8 mouse cellular contexts compared by ENCODE assay signal in genomic region chr7:5062360-5063001, GRCm38 (mm10). TPM values are rescaled to one million over a fixed set of nuclear protein-coding genes. Genes with fewer than 3 reads are reported as not detected.
A peak's percentile ranks its signal among the peaks of the same experiment; 100 is the strongest.
DNase-seq lines count a peak whose midpoint lies in the region; ATAC-seq and TF ChIP-seq lines count a peak whose summit lies in the region.

No protein-coding gene starts in this region.

- no peaks in the 10 kb centered on the region for H3K9me3 ChIP-seq in G1E (replicated peaks)
- H3K9me3 ChIP-seq in embryonic facial prominence, embryonic 12.5 days, result no peaks in the 10 kb centered on the region
- no peaks in the 10 kb centered on the region for H3K9me3 ChIP-seq in hindbrain, embryonic 14.5 days (ENCODE audit: control insufficient read depth, low read length)
- H3K9me3 ChIP-seq in liver, embryonic 14.5 days (ENCODE audit: control insufficient read depth, low read length), result no peaks in the 10 kb centered on the region
- no peaks in the 10 kb centered on the region for H3K9me3 ChIP-seq in neural tube, embryonic 12.5 days

- peak overlapping the region; percentile 77 for H3K4me2 ChIP-seq in embryonic facial prominence, embryonic 12.5 days (replicated peaks)
- peak overlapping the region; percentile 86 for H3K4me2 ChIP-seq in hindbrain, embryonic 14.5 days (replicated peaks)
- peak overlapping the region; percentile 98 for H3K4me2 ChIP-seq in liver, embryonic 14.5 days (ENCODE audit: low read depth)
- peak overlapping the region; percentile 86 for H3K4me2 ChIP-seq in neural tube, embryonic 12.5 days (replicated peaks)

- no peak for DNase-seq in left cerebral cortex, adult 2 months (ENCODE audit: extremely low spot score in 1 of 2, low spot score in 2 of 2)
- no peak for DNase-seq in left cerebral cortex, adult 11 months (ENCODE audit: low spot score)
- peak; percentile 70 for DNase-seq in G1E (ENCODE audit: low spot score)
- peak; percentile 88 for DNase-seq in hindbrain, embryonic 14.5 days (ENCODE audit: low spot score)
- DNase-seq in liver, embryonic 14.5 days (ENCODE audit: low read depth in 3 of 3, low spot score in 3 of 3), result peak; percentile 68 to 78 (median 71)
- no peak for DNase-seq in layer of hippocampus, adult 18-20 months (ENCODE audit: low spot score in 2 of 2)

- peaks cover 5% of the 10 kb centered on the region for H3K27me3 ChIP-seq in G1E (ENCODE audit: insufficient read depth, low read length)
- peaks cover 6% of the 10 kb centered on the region for H3K27me3 ChIP-seq in embryonic facial prominence, embryonic 12.5 days
- H3K27me3 ChIP-seq in hindbrain, embryonic 14.5 days (ENCODE audit: control insufficient read depth, insufficient read depth, low read length), result peaks cover 9% of the 10 kb centered on the region
- peaks cover 13% of the 10 kb centered on the region for H3K27me3 ChIP-seq in liver, embryonic 14.5 days (ENCODE audit: control insufficient read depth, insufficient read depth, low read length)
- H3K27me3 ChIP-seq in neural tube, embryonic 12.5 days (replicated peaks), result peaks cover 14% of the 10 kb centered on the region

- peak overlapping the region; percentile 99 for H3K27ac ChIP-seq in left cerebral cortex, adult 2 months
- peak overlapping the region; percentile 99 for H3K27ac ChIP-seq in embryonic facial prominence, embryonic 12.5 days
- peak overlapping the region; percentile 99 for H3K27ac ChIP-seq in hindbrain, embryonic 14.5 days
- peak overlapping the region; percentile 81 for H3K27ac ChIP-seq in liver, embryonic 14.5 days
- H3K27ac ChIP-seq in neural tube, embryonic 12.5 days, result peak overlapping the region; percentile 96

- TF ChIP-seq EP300 in liver, embryonic 14.5 days (IDR thresholded peaks at IDR 0.05; ENCODE audit: low read depth), result no peak; the same call in 1 of the 2 replicates

- peaks cover 49% of the 10 kb centered on the region for H3K4me1 ChIP-seq in G1E (ENCODE audit: insufficient read depth, low read depth, low read length)
- peaks cover 35% of the 10 kb centered on the region for H3K4me1 ChIP-seq in embryonic facial prominence, embryonic 12.5 days
- H3K4me1 ChIP-seq in hindbrain, embryonic 14.5 days (replicated peaks; ENCODE audit: control insufficient read depth, insufficient read depth, low read length), result peaks cover 36% of the 10 kb centered on the region
- H3K4me1 ChIP-seq in liver, embryonic 14.5 days (replicated peaks; ENCODE audit: control insufficient read depth in 2 of 2, insufficient read depth in 2 of 2, low read length in 1 of 2), result peaks cover 17 to 18% of the 10 kb centered on the region in 2 experiments
- H3K4me1 ChIP-seq in neural tube, embryonic 12.5 days, result peaks cover 34% of the 10 kb centered on the region

- H3K9ac ChIP-seq in embryonic facial prominence, embryonic 12.5 days, result peak overlapping the region; percentile 83
- peak overlapping the region; percentile 87 for H3K9ac ChIP-seq in hindbrain, embryonic 14.5 days
- H3K9ac ChIP-seq in liver, embryonic 14.5 days (replicated peaks), result peak overlapping the region; percentile 88
- H3K9ac ChIP-seq in neural tube, embryonic 12.5 days, result peak overlapping the region; percentile 80

- H3K36me3 ChIP-seq in G1E (replicated peaks), result peaks cover 36% of the 10 kb centered on the region
- H3K36me3 ChIP-seq in embryonic facial prominence, embryonic 12.5 days, result peaks cover 13% of the 10 kb centered on the region
- peaks cover 13% of the 10 kb centered on the region for H3K36me3 ChIP-seq in hindbrain, embryonic 14.5 days (replicated peaks; ENCODE audit: control insufficient read depth, insufficient read depth)
- H3K36me3 ChIP-seq in liver, embryonic 14.5 days (replicated peaks; ENCODE audit: control insufficient read depth, insufficient read depth, low read depth), result peaks cover 15% of the 10 kb centered on the region
- H3K36me3 ChIP-seq in neural tube, embryonic 12.5 days, result peaks cover 17% of the 10 kb centered on the region

- H3K4me3 ChIP-seq in left cerebral cortex, adult 2 months, result peak overlapping the region; percentile 85
- H3K4me3 ChIP-seq in G1E (ENCODE audit: low read depth, low read length), result peak overlapping the region; percentile 74
- peak overlapping the region; percentile 77 for H3K4me3 ChIP-seq in embryonic facial prominence, embryonic 12.5 days
- peak overlapping the region; percentile 77 for H3K4me3 ChIP-seq in hindbrain, embryonic 14.5 days (replicated peaks; ENCODE audit: low read length)
- H3K4me3 ChIP-seq in liver, embryonic 14.5 days (ENCODE audit: insufficient read depth in 1 of 2, low read depth in 2 of 2, low read length in 2 of 2), result peak overlapping the region; percentile 91 to 96
- peak overlapping the region; percentile 70 for H3K4me3 ChIP-seq in neural tube, embryonic 12.5 days

- under 1% methylated on average over 48 of the region's 51 CpGs for WGBS in embryonic facial prominence, embryonic 12.5 days
- under 1% methylated on average over 51 of the region's 51 CpGs for WGBS in hindbrain, embryonic 14.5 days
- WGBS in liver, embryonic 14.5 days (ENCODE audit: insufficient replicate concordance), result under 1% methylated on average over 51 of the region's 51 CpGs
- under 1% methylated on average over 48 of the region's 51 CpGs for WGBS in neural tube, embryonic 12.5 days

- TF ChIP-seq CTCF in left cerebral cortex, adult 2 months (IDR thresholded peaks at IDR 0.05), result no peak
- no peak for TF ChIP-seq CTCF in G1E (IDR thresholded peaks at IDR 0.05; ENCODE audit: low read depth, low read length)
- no peak for TF ChIP-seq CTCF in liver, embryonic 14.5 days (IDR thresholded peaks at IDR 0.05; ENCODE audit: low read depth)

- ATAC-seq in G1E (ENCODE audit: extremely low read depth, insufficient number of reproducible peaks, low FRiP score, poor library complexity, severe bottlenecking), result no peak
- peak; percentile 2; the same call in 1 of the 2 replicates for ATAC-seq in embryonic facial prominence, embryonic 12.5 days (ENCODE audit: insufficient number of reproducible peaks, insufficient read depth, low FRiP score, low TSS enrichment)
- ATAC-seq in hindbrain, embryonic 14.5 days (ENCODE audit: low FRiP score), result peak; percentile 47
- peak; percentile 66 for ATAC-seq in liver, embryonic 14.5 days (ENCODE audit: insufficient read depth)
- peak; percentile 43 for ATAC-seq in neural tube, embryonic 12.5 days (ENCODE audit: low FRiP score, low read depth)

- intact Hi-C loops in left cerebral cortex, adult 2 months (cut with DNase I), result loop anchor here (1.0 to 10.0 kb wide), 4 partner anchors 18 to 1418 kb away; partner anchors contain the start of genes Cnot3, Epn1, Mboat7 and Ppp1r12c

RNA-seq across cellular contexts. Expression of gene U2af2, which starts 0.5 kb away (rescaled TPM):
- total RNA-seq in left cerebral cortex, adult 2 months (2021), result 100 to 1,000 TPM; 183 to 187 TPM
- total RNA-seq in G1E (2014; fragmentation: Nextera tagmentation) (166 and 208 TPM in 2 replicates), G1E (2017) (261 and 292 TPM in 2 replicates)
- polyA plus RNA-seq in G1E (2012), result 480 and 545 TPM in 2 replicates
- polyA plus RNA-seq in embryonic facial prominence, embryonic 12.5 days (2016; fragmentation: Nextera tagmentation; extraction: Ambion mirVana), result 159 and 161 TPM in 2 replicates
- 96.6 and 103 TPM in 2 replicates for polyA plus RNA-seq in hindbrain, embryonic 14.5 days (2014; fragmentation: Nextera tagmentation; extraction: Ambion mirVana)
- 110 and 132 TPM in 2 replicates for polyA plus RNA-seq in liver, embryonic 14.5 days (2012; rRNA removed)
- polyA plus RNA-seq in liver, embryonic 14.5 days (2014; fragmentation: Nextera tagmentation; extraction: Ambion mirVana), result 52.2 and 60.2 TPM in 2 replicates
- polyA plus RNA-seq in neural tube, embryonic 12.5 days (2016; fragmentation: Nextera tagmentation; extraction: Ambion mirVana), result 147 and 163 TPM in 2 replicates
- 100 to 1,000 TPM; 181 TPM for total RNA-seq in layer of hippocampus, adult 18-20 months (2021)

RNA-seq across cellular contexts. Expression of gene Zfp580, which starts 11.1 kb away (rescaled TPM):
- 10 to 100 TPM; 30.5 to 32.5 TPM for total RNA-seq in left cerebral cortex, adult 2 months (2021)
- total RNA-seq in G1E (2014; fragmentation: Nextera tagmentation) (1.1 and 1.8 TPM in 2 replicates), G1E (2017) (0.44 TPM in 1 of 2 replicates, not detected in the other)
- 2.8 and 4.1 TPM in 2 replicates for polyA plus RNA-seq in G1E (2012)
- polyA plus RNA-seq in embryonic facial prominence, embryonic 12.5 days (2016; fragmentation: Nextera tagmentation; extraction: Ambion mirVana), result 36.4 and 41.8 TPM in 2 replicates
- polyA plus RNA-seq in hindbrain, embryonic 14.5 days (2014; fragmentation: Nextera tagmentation; extraction: Ambion mirVana), result 105 and 110 TPM in 2 replicates
- 1.4 and 1.7 TPM in 2 replicates for polyA plus RNA-seq in liver, embryonic 14.5 days (2012; rRNA removed)
- polyA plus RNA-seq in liver, embryonic 14.5 days (2014; fragmentation: Nextera tagmentation; extraction: Ambion mirVana), result 1.6 and 1.8 TPM in 2 replicates
- polyA plus RNA-seq in neural tube, embryonic 12.5 days (2016; fragmentation: Nextera tagmentation; extraction: Ambion mirVana), result 53.5 and 56.0 TPM in 2 replicates
- 10 to 100 TPM; 28.7 to 31.7 TPM for total RNA-seq in layer of hippocampus, adult 18-20 months (2021)

RNA-seq across cellular contexts. Expression of gene Epn1, which starts 17.6 kb away (rescaled TPM):
- 100 to 1,000 TPM; 470 to 471 TPM for total RNA-seq in left cerebral cortex, adult 2 months (2021)
- total RNA-seq in G1E (2014; fragmentation: Nextera tagmentation) (134 and 152 TPM in 2 replicates), G1E (2017) (79.5 and 85.2 TPM in 2 replicates)
- 720 and 931 TPM in 2 replicates for polyA plus RNA-seq in G1E (2012)
- polyA plus RNA-seq in embryonic facial prominence, embryonic 12.5 days (2016; fragmentation: Nextera tagmentation; extraction: Ambion mirVana), result 66.0 and 67.2 TPM in 2 replicates
- 116 and 124 TPM in 2 replicates for polyA plus RNA-seq in hindbrain, embryonic 14.5 days (2014; fragmentation: Nextera tagmentation; extraction: Ambion mirVana)
- 54.4 and 57.5 TPM in 2 replicates for polyA plus RNA-seq in liver, embryonic 14.5 days (2012; rRNA removed)
- polyA plus RNA-seq in liver, embryonic 14.5 days (2014; fragmentation: Nextera tagmentation; extraction: Ambion mirVana), result 45.4 and 56.7 TPM in 2 replicates
- polyA plus RNA-seq in neural tube, embryonic 12.5 days (2016; fragmentation: Nextera tagmentation; extraction: Ambion mirVana), result 73.4 and 80.5 TPM in 2 replicates
- 100 to 1,000 TPM; 558 to 565 TPM for total RNA-seq in layer of hippocampus, adult 18-20 months (2021)

RNA-seq across cellular contexts. Expression of gene Zfp784, which starts 24.2 kb away (rescaled TPM):
- 1 to 10 TPM; 4.2 to 5.5 TPM for total RNA-seq in left cerebral cortex, adult 2 months (2021)
- 1.7 and 2.5 TPM in 2 replicates for total RNA-seq in G1E (2014; fragmentation: Nextera tagmentation)
- total RNA-seq in G1E (2017), result 2.7 and 2.8 TPM in 2 replicates
- 1.3 and 1.6 TPM in 2 replicates for polyA plus RNA-seq in G1E (2012)
- 5.4 and 5.7 TPM in 2 replicates for polyA plus RNA-seq in embryonic facial prominence, embryonic 12.5 days (2016; fragmentation: Nextera tagmentation; extraction: Ambion mirVana)
- polyA plus RNA-seq in hindbrain, embryonic 14.5 days (2014; fragmentation: Nextera tagmentation; extraction: Ambion mirVana), result 7.0 and 8.9 TPM in 2 replicates
- 0.90 and 0.96 TPM in 2 replicates for polyA plus RNA-seq in liver, embryonic 14.5 days (2012; rRNA removed)
- 0.86 and 1.0 TPM in 2 replicates for polyA plus RNA-seq in liver, embryonic 14.5 days (2014; fragmentation: Nextera tagmentation; extraction: Ambion mirVana)
- 4.2 and 5.9 TPM in 2 replicates for polyA plus RNA-seq in neural tube, embryonic 12.5 days (2016; fragmentation: Nextera tagmentation; extraction: Ambion mirVana)
- total RNA-seq in layer of hippocampus, adult 18-20 months (2021), result 1 to 10 TPM; 4.3 to 5.1 TPM

RNA-seq across cellular contexts. Expression of gene 4632433K11Rik, which starts 28.6 kb away (rescaled TPM):
- total RNA-seq in left cerebral cortex, adult 2 months (2021), result not detected
- 1.2 and 2.4 TPM in 2 replicates for total RNA-seq in G1E (2014; fragmentation: Nextera tagmentation)
- 0.98 TPM in 1 of 2 replicates, not detected in the other for total RNA-seq in G1E (2017)
- polyA plus RNA-seq in G1E (2012), result not detected in 2 replicates
- polyA plus RNA-seq in embryonic facial prominence, embryonic 12.5 days (2016; fragmentation: Nextera tagmentation; extraction: Ambion mirVana), result not detected in 2 replicates
- polyA plus RNA-seq in hindbrain, embryonic 14.5 days (2014; fragmentation: Nextera tagmentation; extraction: Ambion mirVana), result not detected in 2 replicates
- not detected in 2 replicates for polyA plus RNA-seq in liver, embryonic 14.5 days (2012; rRNA removed)
- polyA plus RNA-seq in liver, embryonic 14.5 days (2014; fragmentation: Nextera tagmentation; extraction: Ambion mirVana), result not detected in 2 replicates
- not detected in 2 replicates for polyA plus RNA-seq in neural tube, embryonic 12.5 days (2016; fragmentation: Nextera tagmentation; extraction: Ambion mirVana)
- under 1 TPM in 1 of 2 experiments, not detected in 1; 0.45 TPM for total RNA-seq in layer of hippocampus, adult 18-20 months (2021)

Comparison
In these comparisons a context has a peak if more than half of its experiments do, and no peak if none do; other contexts are left out.
1. DNase-seq: peak in G1E (single experiment), hindbrain, embryonic 14.5 days (single experiment) and liver, embryonic 14.5 days (3 of 3); none in left cerebral cortex, adult 2 months (0 of 2), left cerebral cortex, adult 11 months (single experiment) and layer of hippocampus, adult 18-20 months (0 of 2).
2. Peak in every context shown above with its lines, with median percentiles within 50 percentile points of each other: H3K27ac ChIP-seq, H3K4me3 ChIP-seq, H3K4me2 ChIP-seq and H3K9ac ChIP-seq.